Mouse (Mus musculus): ENCODE measurements around the gene Ykt6. TPM values are rescaled to one million over a fixed set of nuclear protein-coding genes. Genes with fewer than 3 reads are reported as not detected.
"Not testable (repeated sequence)": the region's sequence is repeated elsewhere in the genome, so short reads cannot be mapped to it uniquely, and the experiment has no call there.

The Ykt6 gene
- polyA plus RNA-seq, 1 experiment from 2014 or later: 108 TPM

GRCm38 (mm10) chr11:6005374-6006043, 50.0 kb downstream of the Ykt6 start:
- H3K4me1 ChIP-seq (ENCODE audit: control insufficient read depth, insufficient read depth, low read length); H3K36me3 ChIP-seq (ENCODE audit: control insufficient read depth, insufficient read depth, low read length); ATAC-seq; H3K27ac ChIP-seq (ENCODE audit: low read length); H3K9me3 ChIP-seq (replicated peaks; ENCODE audit: control insufficient read depth, low read length, poor library complexity, severe bottlenecking); H3K9ac ChIP-seq (ENCODE audit: low read depth, low read length); H3K27me3 ChIP-seq (ENCODE audit: control insufficient read depth, insufficient read depth, low read depth, low read length); H3K4me2 ChIP-seq (ENCODE audit: low read length); H3K4me3 ChIP-seq (ENCODE audit: low read depth, low read length): not testable (repeated sequence)
- WGBS: 57% methylated on average over 1 of the region's 4 CpGs

GRCm38 (mm10) chr11:6006351-6007009, 51.0 kb downstream of the Ykt6 start:
- H3K9me3 ChIP-seq (replicated peaks; ENCODE audit: control insufficient read depth, low read length, poor library complexity, severe bottlenecking); H3K27ac ChIP-seq (ENCODE audit: low read length); H3K27me3 ChIP-seq (ENCODE audit: control insufficient read depth, insufficient read depth, low read depth, low read length); H3K36me3 ChIP-seq (ENCODE audit: control insufficient read depth, insufficient read depth, low read length); ATAC-seq; H3K4me1 ChIP-seq (ENCODE audit: control insufficient read depth, insufficient read depth, low read length); H3K9ac ChIP-seq (ENCODE audit: low read depth, low read length): not testable (repeated sequence)
- WGBS: 2% methylated on average over 35 of the region's 44 CpGs
- peak overlapping the region; percentile 52 for H3K4me2 ChIP-seq (ENCODE audit: low read length)
- peak overlapping the region; percentile 37 for H3K4me3 ChIP-seq (ENCODE audit: low read depth, low read length)

GRCm38 (mm10) chr11:6007010-6007778, 51.7 kb downstream of the Ykt6 start:
- peak; percentile 83 for ATAC-seq
- WGBS: 0% methylated on average over 22 of the region's 49 CpGs
- peak overlapping the region; percentile 52 for H3K4me2 ChIP-seq (ENCODE audit: low read length)
- not testable (repeated sequence) for H3K9me3 ChIP-seq (replicated peaks; ENCODE audit: control insufficient read depth, low read length, poor library complexity, severe bottlenecking); H3K4me1 ChIP-seq (ENCODE audit: control insufficient read depth, insufficient read depth, low read length); H3K27me3 ChIP-seq (ENCODE audit: control insufficient read depth, insufficient read depth, low read depth, low read length); H3K27ac ChIP-seq (ENCODE audit: low read length); H3K36me3 ChIP-seq (ENCODE audit: control insufficient read depth, insufficient read depth, low read length)
- peak overlapping the region; percentile 37 for H3K4me3 ChIP-seq (ENCODE audit: low read depth, low read length)
- H3K9ac ChIP-seq (ENCODE audit: low read depth, low read length): peak overlapping the region; percentile 50; the same call in 1 of the 2 replicates

GRCm38 (mm10) chr11:6007779-6008128, 52.3 kb downstream of the Ykt6 start:
- H3K4me2 ChIP-seq (ENCODE audit: low read length): peak overlapping the region; percentile 46
- not testable (repeated sequence) for H3K9ac ChIP-seq (ENCODE audit: low read depth, low read length); H3K4me1 ChIP-seq (ENCODE audit: control insufficient read depth, insufficient read depth, low read length); H3K9me3 ChIP-seq (replicated peaks; ENCODE audit: control insufficient read depth, low read length, poor library complexity, severe bottlenecking); H3K27me3 ChIP-seq (ENCODE audit: control insufficient read depth, insufficient read depth, low read depth, low read length); H3K36me3 ChIP-seq (ENCODE audit: control insufficient read depth, insufficient read depth, low read length); H3K27ac ChIP-seq (ENCODE audit: low read length); ATAC-seq
- H3K4me3 ChIP-seq (ENCODE audit: low read depth, low read length): peak overlapping the region; percentile 25; the same call in 1 of the 2 replicates
- 39% methylated on average over 9 of the region's 13 CpGs for WGBS

- H3K4me2 ChIP-seq (ENCODE audit: low read length); H3K27me3 ChIP-seq (ENCODE audit: control insufficient read depth, insufficient read depth, low read depth, low read length); H3K9ac ChIP-seq (ENCODE audit: low read depth, low read length); ATAC-seq; H3K4me1 ChIP-seq (ENCODE audit: control insufficient read depth, insufficient read depth, low read length); H3K36me3 ChIP-seq (ENCODE audit: control insufficient read depth, insufficient read depth, low read length); H3K27ac ChIP-seq (ENCODE audit: low read length); H3K4me3 ChIP-seq (ENCODE audit: low read depth, low read length); H3K9me3 ChIP-seq (replicated peaks; ENCODE audit: control insufficient read depth, low read length, poor library complexity, severe bottlenecking): not testable (repeated sequence)
- WGBS: 75% methylated on average over 1 of the region's 18 CpGs
Measured at GRCm38 (mm10) chr11:6010751-6011482, 55.4 kb downstream of the Ykt6 start.

GRCm38 (mm10) chr11:6011879-6012278, 56.4 kb downstream of the Ykt6 start:
- no peak overlapping the region for H3K4me3 ChIP-seq (ENCODE audit: low read depth, low read length)
- WGBS: 100% methylated on average over 3 of the region's 3 CpGs
- no peak overlapping the region for H3K9ac ChIP-seq (ENCODE audit: low read depth, low read length)
- no peaks in the 10 kb centered on the region for H3K27me3 ChIP-seq (ENCODE audit: control insufficient read depth, insufficient read depth, low read depth, low read length)
- H3K36me3 ChIP-seq (ENCODE audit: control insufficient read depth, insufficient read depth, low read length): no peaks in the 10 kb centered on the region; the same call in 1 of the 2 replicates
- no peak overlapping the region for H3K4me2 ChIP-seq (ENCODE audit: low read length)
- H3K4me1 ChIP-seq (ENCODE audit: control insufficient read depth, insufficient read depth, low read length): no peaks in the 10 kb centered on the region
- H3K9me3 ChIP-seq (replicated peaks; ENCODE audit: control insufficient read depth, low read length, poor library complexity, severe bottlenecking): no peaks in the 10 kb centered on the region
- H3K27ac ChIP-seq (ENCODE audit: low read length): no peak overlapping the region
- no peak for ATAC-seq

GRCm38 (mm10) chr11:6013359-6013758, 57.9 kb downstream of the Ykt6 start:
- H3K9ac ChIP-seq (ENCODE audit: low read depth, low read length): no peak overlapping the region
- no peak overlapping the region for H3K4me3 ChIP-seq (ENCODE audit: low read depth, low read length)
- H3K9me3 ChIP-seq (replicated peaks; ENCODE audit: control insufficient read depth, low read length, poor library complexity, severe bottlenecking): no peaks in the 10 kb centered on the region
- no peaks in the 10 kb centered on the region; the same call in 1 of the 2 replicates for H3K36me3 ChIP-seq (ENCODE audit: control insufficient read depth, insufficient read depth, low read length)
- WGBS: 65% methylated on average over 2 of the region's 2 CpGs
- H3K4me1 ChIP-seq (ENCODE audit: control insufficient read depth, insufficient read depth, low read length): no peaks in the 10 kb centered on the region
- ATAC-seq: no peak
- no peak overlapping the region for H3K4me2 ChIP-seq (ENCODE audit: low read length)
- H3K27ac ChIP-seq (ENCODE audit: low read length): no peak overlapping the region
- no peaks in the 10 kb centered on the region for H3K27me3 ChIP-seq (ENCODE audit: control insufficient read depth, insufficient read depth, low read depth, low read length)

- Histone ChIP-seq H3K9ac (ENCODE audit: low read depth, low read length) (no peak overlapping the region), H3K4me2 (ENCODE audit: low read length) (no peak overlapping the region), H3K27me3 (ENCODE audit: control insufficient read depth, insufficient read depth, low read depth, low read length) (no peaks in the 10 kb centered on the region), H3K36me3 (ENCODE audit: control insufficient read depth, insufficient read depth, low read length) (no peaks in the 10 kb centered on the region; the same call in 1 of the 2 replicates), H3K9me3 (replicated peaks; ENCODE audit: control insufficient read depth, low read length, poor library complexity, severe bottlenecking) (no peaks in the 10 kb centered on the region), H3K4me3 (ENCODE audit: low read depth, low read length) (no peak overlapping the region), H3K27ac (ENCODE audit: low read length) (no peak overlapping the region), H3K4me1 (ENCODE audit: control insufficient read depth, insufficient read depth, low read length) (no peaks in the 10 kb centered on the region)
- WGBS: 75% methylated on average over 6 of the region's 6 CpGs
- no peak for ATAC-seq
Measured at GRCm38 (mm10) chr11:6015011-6015431, 59.5 kb downstream of the Ykt6 start.

All from midbrain, embryonic 16.5 days (tissue).